Mouse (Mus musculus) T-helper 17 cell (primary cell): ENCODE results near the gene Nln.

Experiments used
- in situ Hi-C, 2 experiments: fragments of 300-600 bp; cut with MboI, MseI; formaldehyde crosslinking; loops; 1 replicate in 1 of 2; 2 replicates in 1 of 2; pipeline ENCODE4 v1.15.1; 2025; ENCODE audit warnings: high pct_unique_total_duplicates in 2 of 2

Gene Nln

DNA sequence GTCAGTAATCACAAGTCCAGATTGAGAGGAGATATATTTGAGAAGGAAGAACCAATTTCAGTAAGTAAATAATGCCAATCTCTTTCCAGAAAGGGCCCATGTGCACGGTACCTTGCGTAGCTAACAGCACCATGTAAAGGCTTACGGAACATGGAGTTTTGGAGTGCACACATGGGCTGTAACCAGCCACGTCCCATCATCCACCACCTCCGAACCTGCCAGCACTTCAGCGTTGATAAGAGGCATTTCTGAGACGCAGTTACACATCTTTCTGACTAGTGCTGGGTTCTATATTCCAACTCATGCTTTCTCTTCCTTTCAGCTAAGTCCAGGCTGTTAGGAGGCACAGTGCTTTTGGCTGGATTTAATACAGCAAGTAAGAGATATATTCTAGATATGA, 12.2 kb downstream of the Nln start:
- in situ Hi-C loops = loop anchor here in 1 of 2 experiments (5.0 kb wide), 1 partner anchor 395 kb away; no protein-coding TSS in a partner anchor

DNA sequence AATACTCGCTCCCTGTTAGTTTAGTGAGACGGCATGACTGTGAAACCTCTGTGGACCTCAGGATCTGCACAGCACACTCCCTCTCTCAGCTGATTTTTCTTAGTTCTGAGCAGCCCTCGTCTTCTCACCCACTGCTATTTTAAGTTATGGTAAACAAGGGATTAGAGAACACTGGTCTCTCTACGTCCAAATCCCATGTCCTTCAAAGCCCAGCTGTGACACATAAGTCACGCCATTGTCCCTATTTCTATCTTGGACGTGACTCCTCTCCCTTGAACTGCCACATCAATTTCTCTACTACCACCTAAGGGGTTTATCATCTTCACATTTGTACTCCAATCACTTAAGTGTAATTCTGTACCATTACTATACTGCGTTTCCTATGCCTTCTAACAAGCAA, 13.5 kb downstream of the Nln start:
- in situ Hi-C loops = loop anchor here in 1 of 2 experiments (5.0 kb wide), 1 partner anchor 394 kb away; no protein-coding TSS in a partner anchor

DNA sequence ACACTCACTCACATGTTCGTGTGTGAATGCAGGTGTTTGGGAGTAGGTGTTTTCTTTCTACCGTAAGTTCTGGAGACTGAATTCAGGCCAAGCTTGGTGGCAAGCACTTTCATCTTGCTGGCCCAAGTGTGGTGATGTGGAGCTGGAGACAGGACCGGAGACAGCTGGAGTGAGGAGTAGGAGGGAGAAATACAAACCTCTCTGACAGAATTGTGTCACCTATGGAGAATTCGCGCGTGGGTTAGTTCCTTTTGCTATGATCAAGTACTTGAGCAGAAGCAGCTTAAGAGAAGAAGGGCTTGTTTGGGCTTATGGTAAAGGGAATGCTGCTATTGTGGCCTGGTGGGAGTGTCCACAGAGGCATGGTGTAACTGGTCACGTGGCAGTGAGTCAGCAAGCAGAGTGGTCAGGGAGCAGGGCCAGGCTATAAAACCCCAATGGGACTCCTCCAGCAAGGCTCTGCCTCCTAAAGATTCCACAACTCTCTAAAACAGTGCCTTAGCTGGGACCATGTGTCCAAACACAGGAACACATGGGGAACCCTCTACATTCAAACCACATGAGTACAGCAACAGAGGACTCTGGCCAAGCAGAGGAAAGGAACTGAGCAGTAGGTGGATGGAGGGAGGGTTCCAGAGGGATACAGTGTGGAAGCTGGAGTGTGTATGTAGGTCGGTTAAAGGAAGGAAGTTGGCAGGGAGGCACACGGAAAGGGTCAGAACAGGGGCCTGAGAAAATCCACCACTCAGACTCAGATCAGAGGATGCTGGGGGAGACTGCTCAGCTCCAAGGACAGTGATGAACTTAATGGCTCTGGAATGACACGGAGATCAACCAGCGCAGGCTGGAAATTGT, 14.7 kb downstream of the Nln start:
- in situ Hi-C loops = loop anchor here in 1 of 2 experiments (5.0 kb wide), 1 partner anchor 392 kb away; no protein-coding TSS in a partner anchor

DNA sequence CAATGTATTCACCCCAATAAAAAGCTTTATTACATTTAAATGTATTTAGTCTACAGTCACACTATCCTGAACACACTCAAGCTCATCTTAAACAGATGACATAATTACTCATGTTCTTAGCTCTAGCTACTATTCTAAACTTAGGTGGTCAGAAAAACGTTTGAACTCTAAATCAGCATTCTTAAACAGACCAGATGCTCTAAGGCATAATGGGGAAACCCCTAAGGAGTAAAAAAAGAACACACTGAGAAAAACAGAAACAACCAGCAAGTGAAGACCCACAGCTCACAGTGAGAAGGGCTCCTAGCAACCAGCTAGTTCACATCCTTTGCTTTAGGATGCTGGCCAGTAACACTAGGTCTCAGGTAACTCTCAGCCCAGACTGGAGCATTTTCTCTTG, 17.7 kb downstream of the Nln start:
- in situ Hi-C loops = no loop called here

DNA sequence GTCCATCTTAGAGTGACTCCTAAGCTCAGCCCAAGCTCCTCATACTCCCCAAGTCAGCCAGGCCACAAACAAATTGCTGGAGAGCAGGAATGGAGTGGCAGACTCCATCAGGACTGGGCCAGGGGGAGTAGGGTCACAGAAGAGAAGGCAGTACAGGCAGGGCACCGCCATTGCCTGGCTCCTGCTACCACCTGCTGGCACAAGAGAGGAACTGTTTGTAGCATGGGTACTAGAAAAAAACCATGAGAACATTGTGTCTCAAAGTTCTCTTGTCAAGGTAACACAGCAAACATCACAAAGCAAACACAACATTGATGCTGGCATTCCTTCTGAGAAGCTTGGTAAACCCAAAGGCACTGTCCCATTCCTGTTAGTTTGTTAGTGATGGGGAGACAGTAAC, 20.0 kb downstream of the Nln start:
- in situ Hi-C loops = loop anchor here in 1 of 2 experiments (5.0 to 10.0 kb wide), 4 partner anchors 42 to 385 kb away; partner anchors contain the start of gene Srek1

DNA sequence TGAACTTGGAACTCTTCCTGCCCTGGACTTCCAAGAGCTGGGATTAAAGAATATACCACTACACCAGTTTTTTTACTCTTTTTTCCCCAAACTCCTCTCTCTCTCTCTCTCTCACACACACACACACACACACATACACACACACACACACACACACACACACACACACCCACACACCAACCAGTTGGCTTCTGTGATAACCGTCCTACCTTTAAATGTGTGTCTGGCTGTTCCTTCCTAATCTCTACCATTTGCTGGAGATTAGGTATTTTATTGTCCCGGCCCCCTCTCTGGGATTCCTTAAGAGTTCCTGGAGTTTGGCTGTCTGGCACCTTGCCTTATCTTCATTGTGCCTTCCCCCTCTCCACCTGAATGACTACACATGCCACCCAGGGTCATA, 24.8 kb downstream of the Nln start:
- in situ Hi-C loops = loop anchor here in 1 of 2 experiments (10.0 kb wide), 3 partner anchors 250 to 380 kb away; partner anchors contain the start of gene Srek1

DNA sequence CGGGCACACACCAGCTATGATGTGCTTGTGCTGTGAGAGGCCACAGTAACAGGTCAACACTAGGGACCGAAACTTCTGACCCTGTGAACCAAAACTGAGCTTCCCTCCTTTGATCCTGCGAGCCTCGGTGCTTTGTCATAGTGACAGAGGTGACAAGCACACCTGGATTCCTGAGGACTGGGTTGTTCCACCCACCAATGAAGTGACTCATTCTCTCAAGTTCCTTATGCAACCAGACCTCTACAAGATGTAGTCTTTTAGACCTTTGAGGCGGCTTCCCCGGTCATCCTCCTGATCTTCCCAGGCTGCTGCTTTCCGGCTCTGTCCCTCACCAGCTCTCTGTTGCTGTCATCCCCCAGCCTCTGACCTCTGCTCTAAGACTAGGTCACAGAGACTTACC, 26.9 kb downstream of the Nln start:
- in situ Hi-C loops = loop anchor here in 1 of 2 experiments (10.0 kb wide), 3 partner anchors 248 to 378 kb away; partner anchors contain the start of gene Srek1

DNA sequence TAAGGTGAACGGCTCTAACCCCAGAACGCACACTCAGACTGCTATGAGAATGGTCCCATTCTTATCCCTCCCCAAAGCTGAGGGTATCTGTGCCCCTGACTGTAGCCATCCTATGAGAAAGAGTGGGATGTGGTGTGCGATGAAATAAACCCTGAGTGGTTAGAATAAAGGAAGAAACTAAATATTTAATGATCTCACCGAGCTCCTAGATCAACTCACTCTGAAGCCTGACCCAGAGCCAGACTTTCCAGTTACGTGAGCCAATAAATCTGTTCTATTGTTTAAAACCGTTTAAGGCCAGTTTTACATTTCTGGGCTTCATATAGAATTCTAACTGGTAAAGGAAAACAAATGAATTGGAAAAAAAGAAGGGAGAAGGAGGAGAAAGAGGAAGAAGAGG, 32.4 kb downstream of the Nln start:
- in situ Hi-C loops = no loop called here

DNA sequence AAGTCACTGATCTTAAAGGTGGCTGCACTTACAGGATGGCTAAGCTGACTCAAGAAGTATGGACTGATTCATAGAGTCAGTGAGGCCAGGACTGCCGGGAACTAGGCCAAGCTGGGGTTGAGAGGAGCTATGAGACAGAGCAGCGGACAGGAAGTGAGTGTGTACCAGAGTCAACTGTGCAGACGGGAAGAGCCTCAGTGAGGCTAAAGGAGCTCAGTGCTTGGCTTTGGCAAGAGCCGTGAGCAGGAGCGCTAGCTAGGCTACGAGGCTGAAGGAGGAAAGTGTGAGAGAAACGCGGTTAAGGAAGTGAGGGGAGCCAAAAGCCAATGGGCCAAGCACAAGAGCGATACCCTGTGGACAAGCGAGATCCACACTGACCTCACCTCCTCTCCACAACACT, 34.7 kb downstream of the Nln start:
- in situ Hi-C loops = no loop called here

DNA sequence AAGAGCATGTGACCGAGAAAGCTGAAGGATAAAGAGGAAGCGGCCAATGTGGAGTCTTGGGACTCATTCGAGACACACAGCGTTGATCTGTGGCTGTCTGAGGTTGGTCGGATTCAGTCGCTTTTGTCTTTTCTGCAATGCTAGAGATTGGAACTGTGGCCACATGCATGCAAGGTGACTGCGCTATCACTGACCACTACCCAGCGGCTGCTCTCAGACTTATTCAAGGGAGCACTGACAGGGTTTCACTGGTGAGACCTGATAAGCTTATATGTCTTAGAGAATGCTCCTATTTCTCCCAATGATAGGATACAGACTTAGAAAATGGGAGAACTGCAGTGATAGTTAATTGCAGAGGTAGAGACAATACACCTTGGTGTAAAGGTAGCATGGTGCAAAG, 35.2 kb downstream of the Nln start:
- in situ Hi-C loops = no loop called here

DNA sequence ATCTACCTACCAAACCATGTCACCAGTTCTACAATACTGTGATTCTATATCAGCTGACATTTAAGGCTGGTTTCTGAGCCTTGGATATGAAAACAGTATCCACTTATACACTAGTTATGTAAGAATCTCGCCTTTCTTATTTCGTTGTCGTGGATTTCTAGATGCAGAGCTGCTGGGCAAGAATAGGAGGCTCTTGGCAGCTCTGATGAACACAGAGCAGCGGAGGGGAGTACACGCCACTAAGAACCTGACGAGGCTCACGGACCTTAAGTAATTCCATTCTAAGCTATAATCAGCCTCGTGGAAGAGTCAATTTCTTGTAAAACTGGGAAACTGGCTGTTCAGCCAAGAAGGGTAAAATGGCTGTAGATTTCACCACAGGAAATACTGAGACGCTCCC, 37.1 kb downstream of the Nln start:
- in situ Hi-C loops = no loop called here

DNA sequence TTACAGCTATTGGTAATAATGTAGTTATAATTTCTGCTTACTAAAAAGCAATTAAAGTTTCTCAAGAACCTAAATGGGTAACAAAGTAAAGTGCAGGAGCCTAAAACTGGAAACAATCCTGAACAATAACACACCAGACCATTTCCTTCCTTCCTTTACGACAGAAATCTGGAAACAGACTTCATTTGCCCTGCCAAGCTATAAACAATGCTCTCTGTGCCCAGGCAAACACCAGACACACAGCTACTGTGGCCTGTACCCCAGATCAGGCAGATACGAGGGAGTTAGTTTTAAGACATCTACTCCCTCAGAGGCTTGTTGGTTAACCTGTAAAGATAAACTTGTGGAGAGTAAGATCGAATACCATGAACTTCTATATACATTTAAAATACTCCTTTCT, 38.7 kb downstream of the Nln start:
- in situ Hi-C loops = no loop called here

DNA sequence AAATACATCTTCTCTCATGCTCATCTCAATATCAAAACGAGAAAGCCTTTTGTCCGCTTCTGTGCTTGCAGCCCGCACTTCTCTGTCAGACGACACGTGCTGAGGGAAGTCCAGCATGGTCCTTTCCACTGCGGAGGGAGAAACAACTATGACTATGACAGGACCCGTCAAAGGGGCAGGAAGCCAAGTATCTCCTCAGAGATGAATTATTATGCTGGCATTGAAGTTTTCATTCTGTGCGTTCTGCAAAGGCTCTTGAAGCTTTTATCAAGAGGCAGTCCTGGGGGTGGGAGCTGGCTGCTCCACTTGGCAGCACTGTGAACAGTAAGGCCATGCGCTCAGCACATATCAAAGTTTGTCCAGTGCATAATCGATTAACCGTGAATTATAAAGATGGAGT, 40.2 kb downstream of the Nln start:
- in situ Hi-C loops = no loop called here

DNA sequence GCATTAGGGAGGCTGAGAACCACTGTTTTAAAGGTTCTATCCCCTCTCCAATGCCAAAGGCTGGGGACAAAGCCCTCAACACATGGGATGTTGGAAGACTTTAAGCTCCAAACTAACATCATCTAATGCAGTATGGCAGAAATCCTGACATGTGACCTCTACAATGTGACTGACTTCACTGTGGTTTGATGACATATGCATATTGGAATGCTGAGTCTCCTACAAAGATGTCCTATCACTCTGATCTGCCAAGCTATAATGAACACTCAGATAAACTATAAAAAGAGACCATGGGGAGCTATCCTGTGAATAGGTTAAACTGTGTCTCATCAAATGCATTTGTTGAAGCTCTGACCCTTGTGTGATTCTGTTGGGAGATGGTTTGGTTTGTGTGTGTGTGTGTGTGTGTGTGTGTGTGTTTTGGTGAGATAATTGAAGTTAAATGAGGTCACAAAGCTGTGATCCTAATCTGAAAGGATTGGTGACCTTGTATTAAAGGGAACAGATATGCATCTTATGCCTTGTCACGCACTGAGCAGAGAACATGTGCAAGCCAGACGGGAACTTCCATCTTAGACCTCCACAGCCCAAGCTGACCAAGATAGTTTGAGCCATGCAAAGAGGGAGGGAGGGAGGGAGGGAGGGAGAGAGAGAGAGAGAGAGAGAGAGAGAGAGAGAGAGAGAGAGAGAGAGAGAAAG, 43.6 kb downstream of the Nln start:
- in situ Hi-C loops = no loop called here

DNA sequence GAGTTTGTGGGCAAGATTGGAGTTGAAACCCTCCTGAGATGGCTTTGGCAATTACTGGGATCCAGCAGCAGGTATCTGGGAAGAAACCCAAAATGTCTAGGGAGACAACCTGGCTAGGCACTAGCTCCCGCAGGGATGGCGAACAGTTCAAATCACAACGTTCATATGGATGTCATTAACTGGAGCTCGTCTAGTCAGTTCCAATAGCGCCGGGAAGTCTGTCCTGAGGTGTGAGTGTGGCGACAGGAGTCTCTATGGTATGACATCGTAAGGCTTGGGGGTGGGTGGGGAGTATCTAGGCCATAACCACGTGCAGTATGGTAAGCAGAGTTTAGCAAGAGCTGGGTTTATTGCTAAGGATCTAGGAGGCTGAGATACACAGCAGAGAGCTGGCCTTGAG, 46.4 kb downstream of the Nln start:
- in situ Hi-C loops = no loop called here

DNA sequence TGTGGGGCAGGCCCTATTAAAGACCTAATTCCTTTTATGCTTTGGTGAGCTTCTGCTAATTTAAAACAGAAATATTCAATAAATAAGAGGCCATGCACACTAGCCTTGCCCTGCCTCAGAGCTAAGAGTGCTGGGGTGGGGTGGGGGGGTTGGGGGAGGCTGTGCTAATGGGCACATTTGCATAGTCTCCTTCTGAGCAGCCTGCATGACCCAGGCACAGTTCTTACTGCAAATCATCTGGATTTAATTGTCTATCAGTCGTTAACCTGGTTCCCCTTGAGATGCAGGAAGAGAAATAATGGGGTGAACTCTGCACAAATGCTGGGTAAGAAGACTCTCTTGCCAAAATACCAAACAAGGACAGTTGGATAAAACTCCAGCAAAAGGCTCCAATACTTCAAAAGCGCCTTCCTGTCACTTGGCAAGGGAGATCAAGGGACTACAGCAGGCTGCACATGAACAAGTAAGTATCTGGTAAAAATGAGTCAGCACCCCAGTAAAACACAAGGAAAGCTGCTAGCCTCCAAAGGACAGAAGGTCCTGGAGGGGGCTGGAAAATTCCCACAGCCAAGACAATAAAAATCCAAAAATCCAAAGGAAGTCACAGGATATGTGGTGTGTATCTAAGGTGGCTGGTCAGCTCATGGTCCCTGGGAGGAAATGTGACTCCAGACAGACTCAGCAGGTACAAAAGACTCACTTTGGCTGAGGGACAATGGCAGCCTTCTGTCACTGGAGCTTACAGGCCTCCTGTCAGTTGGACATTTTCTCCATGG, 47.3 kb downstream of the Nln start:
- in situ Hi-C loops = no loop called here

DNA sequence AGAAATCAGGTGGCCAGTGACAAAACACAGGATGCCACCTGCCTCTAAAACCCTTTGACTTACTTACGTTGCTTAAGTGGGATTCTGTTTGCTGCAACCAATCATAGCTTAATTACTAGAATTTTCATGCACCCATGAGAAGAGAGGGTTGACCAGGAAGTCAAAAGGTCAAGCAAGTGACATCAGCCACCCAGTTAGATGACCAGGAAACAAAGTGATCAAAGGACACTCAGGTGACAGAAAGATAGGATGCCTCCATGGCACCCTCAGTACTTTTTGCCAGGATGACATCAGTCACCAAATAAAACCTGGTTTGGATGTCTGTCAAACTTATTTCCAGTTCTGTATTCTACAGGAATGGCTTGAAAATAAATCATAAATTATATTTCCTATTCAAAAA, 49.2 kb downstream of the Nln start:
- in situ Hi-C loops = no loop called here

DNA sequence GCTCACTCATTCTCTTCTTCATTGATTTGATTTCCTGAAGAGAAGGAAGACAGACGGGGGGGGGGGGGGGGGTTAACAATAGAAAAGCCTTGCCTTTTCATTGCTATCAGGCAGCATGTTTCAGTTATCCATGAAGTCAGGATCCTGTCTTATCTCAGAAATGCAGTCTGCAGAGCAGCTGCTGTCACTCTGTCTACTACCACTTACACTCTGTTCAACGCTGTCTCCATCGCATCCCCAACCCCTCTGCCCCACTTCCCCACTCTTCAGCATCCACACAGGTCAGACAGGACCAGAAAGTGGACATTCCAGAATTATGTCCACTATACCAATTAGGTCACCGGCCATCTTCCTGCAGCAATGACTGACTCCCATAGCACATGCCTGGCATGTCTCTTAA, 49.9 kb downstream of the Nln start:
- in situ Hi-C loops = no loop called here

DNA sequence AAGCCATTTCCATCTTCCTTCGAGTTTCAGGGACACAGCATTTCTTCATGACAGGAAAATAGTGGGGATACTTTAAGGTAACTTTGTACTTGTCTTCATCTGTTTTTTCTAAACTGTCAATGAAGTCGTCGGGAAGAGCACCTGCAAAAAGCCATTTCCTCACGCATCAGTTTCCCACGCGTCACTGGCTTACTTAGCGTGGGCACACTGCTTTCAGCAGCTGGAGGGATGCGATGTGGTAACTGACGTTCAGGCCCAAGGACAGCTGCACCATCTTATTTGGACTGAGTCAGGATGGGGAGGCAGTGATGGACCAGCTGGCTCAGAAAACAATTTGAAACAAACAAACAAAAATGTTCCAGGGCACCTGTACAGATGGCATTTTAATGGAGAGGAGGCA, 50.7 kb downstream of the Nln start:
- in situ Hi-C loops = no loop called here

DNA sequence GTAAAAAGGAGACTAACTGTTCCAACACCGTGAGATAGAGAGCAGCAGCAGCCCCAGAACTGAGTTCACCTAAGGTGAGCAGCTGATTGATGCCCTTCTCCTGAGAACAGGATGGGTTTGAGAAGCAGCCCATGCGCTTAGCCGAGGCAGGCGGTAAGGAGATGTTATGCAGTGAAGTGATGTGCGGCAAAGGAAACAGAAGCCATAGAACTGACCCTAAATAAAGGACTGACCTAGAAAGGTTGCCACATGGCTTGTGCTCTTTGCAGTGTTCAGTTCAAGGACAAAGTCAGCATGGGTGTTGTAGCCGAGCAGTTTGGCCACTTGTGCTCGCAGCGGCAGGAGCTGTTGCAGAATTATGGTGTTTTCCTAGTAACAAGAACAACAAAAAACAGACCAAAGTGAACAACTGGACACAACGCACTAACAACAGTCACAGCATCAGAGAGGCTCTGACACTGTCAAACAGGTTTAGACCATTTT, 57.1 kb downstream of the Nln start:
- in situ Hi-C loops = no loop called here

DNA sequence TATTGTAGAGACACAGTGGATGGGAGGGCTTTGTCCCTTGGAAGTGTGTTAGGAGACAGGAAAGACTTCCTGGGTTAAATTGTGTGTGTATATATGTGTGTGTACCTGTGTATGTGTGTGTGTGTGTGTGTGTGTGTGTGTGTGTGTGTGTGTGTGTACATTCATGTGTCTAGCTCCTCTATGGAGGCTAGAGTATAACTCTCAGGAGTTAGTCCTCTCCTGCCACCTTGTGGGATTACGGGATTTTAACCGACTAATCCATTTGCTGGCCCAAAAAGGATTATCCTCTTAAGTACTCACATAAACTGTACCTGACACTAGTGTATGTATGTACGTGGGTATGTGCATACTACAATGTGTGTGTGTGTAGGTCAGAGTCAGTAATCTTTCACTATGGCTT, 60.6 kb downstream of the Nln start:
- in situ Hi-C loops = loop anchor here in 1 of 2 experiments (5.0 kb wide), 1 partner anchor 38 kb away; no protein-coding TSS in a partner anchor

DNA sequence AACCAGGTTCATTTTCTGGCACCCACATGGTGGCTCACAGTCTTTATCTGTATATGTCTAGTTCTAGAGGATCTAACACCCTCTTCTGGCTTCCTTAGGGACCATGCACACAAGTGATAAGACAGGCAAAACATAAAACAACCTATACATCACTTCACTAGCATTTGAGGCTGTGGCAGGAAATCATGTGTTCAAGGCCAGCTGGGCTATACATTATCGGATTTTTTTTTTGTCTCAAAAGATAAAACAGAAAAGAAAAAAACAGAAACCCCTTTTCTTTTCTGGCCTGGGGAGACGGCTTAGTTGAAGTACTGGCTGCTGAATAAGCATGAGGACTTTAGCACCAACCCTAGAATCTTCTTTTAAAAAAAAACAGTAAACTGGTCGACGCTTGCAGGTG, 64.3 kb downstream of the Nln start:
- in situ Hi-C loops = loop anchor here in 1 of 2 experiments (5.0 kb wide), 1 partner anchor 42 kb away; no protein-coding TSS in a partner anchor
